Mouse (Mus musculus) brown adipose tissue, adult 24 weeks (tissue): ENCODE data around the gene Atat1. TPM values are rescaled to one million over a fixed set of nuclear protein-coding genes. Genes with fewer than 3 reads are reported as not detected.
A peak's percentile ranks its signal among the peaks of the same experiment; 100 is the strongest.
"Not testable (repeated sequence)": the region's sequence is repeated elsewhere in the genome, so short reads cannot be mapped to it uniquely, and the experiment has no call there.

Experiments used
- H3K27ac ChIP-seq: fragments of 200-500 bp; replicated peaks from 2 replicates; pipeline ENCODE4 v1.5.1; 2012; ENCODE audit warnings: low read depth, mild to moderate bottlenecking, low read length
- H3K4me1 ChIP-seq: fragments of 200-500 bp; 2 replicates; pipeline ENCODE4 v1.6.1; 2012; ENCODE audit warnings: low read length, mixed read lengths; ENCODE audit not compliant: control insufficient read depth, insufficient read depth, insufficient read length
- H3K4me3 ChIP-seq: fragments of 200-500 bp; 2 replicates; pipeline ENCODE4 v1.5.1; 2012; ENCODE audit warnings: low read depth, mild to moderate bottlenecking, low read length, moderate library complexity; ENCODE audit not compliant: insufficient read depth
- polyA plus RNA-seq: library from polyadenylated mRNA; stranded (reverse); fragments of >200 nt; gene quantifications from 2 replicates; pipeline ENCODE4 v1.2.4, GENCODE M21; 2012; ENCODE audit not compliant: missing spikeins, insufficient read depth, insufficient read length

Gene Atat1
- polyA plus RNA-seq: 19.1 and 42.2 TPM in 2 replicates

DNA sequence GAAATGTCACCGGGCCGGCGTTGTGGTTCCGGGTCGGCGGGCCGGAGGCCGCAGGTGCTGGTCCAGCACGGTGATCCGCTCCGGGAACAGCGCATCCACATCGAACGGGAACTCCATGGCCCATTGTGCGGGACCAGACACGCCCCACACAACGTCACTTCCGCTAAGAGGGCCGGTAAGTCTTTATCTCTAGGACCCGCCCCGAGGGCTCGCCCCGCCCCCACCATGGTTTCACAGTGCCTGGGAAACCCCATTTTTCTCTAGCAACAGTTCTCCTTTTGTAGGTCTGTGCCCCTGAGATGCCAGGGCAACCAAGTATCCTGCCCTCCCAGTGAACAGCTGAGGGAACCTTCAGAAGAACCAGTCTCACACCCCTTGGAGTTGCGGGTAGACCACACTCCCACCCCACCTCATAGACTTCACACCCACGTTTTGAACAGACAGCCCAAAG, at the start of gene Atat1:
Gene Atat1 (minus strand): TSS at position 157 of the 451 bp plus-strand sequence.
- peak within 1 kb of the TSS; percentile 70 for H3K27ac ChIP-seq
- peak within 1 kb of the TSS; percentile 79 for H3K4me3 ChIP-seq
- peaks cover 3% of the 10 kb centered on the region; the same call in 1 of the 2 replicates for H3K4me1 ChIP-seq

DNA sequence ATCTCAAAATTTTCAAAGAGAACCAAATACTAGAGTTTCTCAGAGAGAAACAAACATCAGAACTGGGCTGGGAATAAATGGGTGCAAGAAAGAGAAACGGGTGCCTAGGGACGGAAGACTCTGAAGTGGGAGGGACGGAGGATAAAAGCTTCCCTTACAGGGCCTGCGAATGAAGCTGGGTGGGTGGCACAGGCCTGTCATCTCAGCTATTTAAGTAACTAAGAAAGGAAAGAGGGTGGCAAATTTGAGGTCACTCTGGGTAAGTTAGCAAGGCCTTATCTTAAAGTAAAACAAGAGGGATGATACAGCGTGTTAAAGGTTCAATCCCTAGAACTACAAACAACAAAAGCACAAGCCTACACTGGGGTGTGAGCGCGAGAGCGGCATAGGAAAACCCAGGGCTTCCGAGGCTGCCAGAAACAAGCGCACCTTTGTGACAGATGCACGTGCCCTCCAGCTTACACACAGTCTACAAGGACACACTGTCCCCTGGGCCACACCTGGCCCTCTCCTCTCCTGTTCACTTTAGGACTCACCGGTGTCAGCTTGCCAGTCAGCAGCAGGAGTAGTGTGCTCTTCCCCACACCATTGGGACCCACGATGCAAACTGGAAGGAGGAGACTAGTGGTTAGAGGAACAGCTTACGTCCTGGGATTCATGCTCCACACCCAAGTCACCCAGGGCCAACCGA, 48.8 kb upstream of the Atat1 start:
- Histone ChIP-seq H3K27ac (no peak overlapping the region), H3K4me1 (no peaks in the 10 kb centered on the region), H3K4me3 (no peak overlapping the region)

GRCm38 (mm10) chr17:35954665-35955064, 44.8 kb upstream of the Atat1 start:
- Histone ChIP-seq H3K4me3 (no peak overlapping the region), H3K4me1 (no peaks in the 10 kb centered on the region), H3K27ac (no peak overlapping the region)

- H3K4me1 ChIP-seq, H3K4me3 ChIP-seq, H3K27ac ChIP-seq: not testable (repeated sequence)
These were observed 42.7 kb upstream of the Atat1 start for GRCm38 (mm10) chr17:35952559-35952958.

DNA sequence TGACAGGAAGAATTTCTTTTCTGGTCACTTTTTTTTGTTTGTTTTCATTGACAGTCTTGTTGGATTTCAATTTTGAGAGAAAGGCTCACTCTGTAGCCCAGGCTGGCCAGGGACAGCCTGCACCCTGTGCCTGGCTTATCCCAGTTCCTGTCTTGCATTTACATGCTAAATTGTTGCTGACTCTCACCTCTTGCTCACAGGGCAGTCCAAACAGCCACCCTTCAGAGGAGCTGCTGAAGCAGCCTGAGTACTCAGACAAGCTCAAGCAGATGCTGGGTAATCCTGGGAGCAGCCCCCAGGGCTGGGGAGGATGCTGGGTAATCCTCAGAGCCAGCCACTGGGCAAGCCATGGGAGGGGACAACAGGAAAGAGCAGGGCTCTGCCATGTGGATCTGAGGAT, 41.1 kb upstream of the Atat1 start:
- not testable (repeated sequence) for H3K27ac ChIP-seq, H3K4me1 ChIP-seq, H3K4me3 ChIP-seq

DNA sequence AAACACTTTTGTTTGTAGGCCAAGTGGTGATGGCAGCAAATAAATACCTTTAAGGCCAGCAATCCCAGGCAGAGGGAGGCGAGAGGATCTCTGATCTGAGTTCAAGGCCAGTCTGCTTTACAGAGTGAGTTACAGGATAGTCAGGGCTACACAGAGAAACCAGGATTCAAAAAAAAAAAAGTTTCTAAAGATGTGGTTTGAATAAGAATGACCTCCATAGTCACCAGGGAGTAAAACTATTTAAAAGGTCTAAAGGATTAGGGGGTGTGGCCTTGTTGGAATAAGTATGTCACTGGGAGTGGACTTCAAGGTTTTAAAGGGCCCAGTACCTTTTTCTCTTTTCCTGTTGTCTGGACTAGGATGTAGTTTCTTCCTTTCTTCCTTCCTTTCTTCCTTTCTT, 30.1 kb upstream of the Atat1 start:
- no peak overlapping the region for H3K4me3 ChIP-seq
- H3K27ac ChIP-seq: no peak overlapping the region
- no peaks in the 10 kb centered on the region for H3K4me1 ChIP-seq

DNA sequence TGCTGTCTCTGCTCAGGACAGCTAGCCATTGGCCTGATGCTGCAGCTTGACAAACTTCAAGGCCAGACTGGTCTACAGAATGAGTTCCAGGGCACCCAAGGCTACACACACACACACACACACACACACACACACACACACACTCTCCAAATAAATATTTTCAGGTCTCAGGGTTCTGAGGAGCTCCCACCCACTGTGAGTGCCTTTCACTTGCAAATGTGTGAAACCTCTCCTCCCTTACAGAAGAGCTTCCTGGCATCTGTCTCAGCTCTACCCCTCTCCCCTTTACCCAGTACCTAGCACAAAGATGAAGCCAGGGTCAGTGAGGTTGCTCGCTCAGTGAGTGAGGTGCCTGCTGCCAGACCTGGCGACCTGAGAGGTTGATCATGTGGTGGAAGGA, 29.2 kb upstream of the Atat1 start:
- Histone ChIP-seq H3K4me1 (no peaks in the 10 kb centered on the region), H3K27ac (no peak overlapping the region), H3K4me3 (no peak overlapping the region)

GRCm38 (mm10) chr17:35937700-35938348, 27.9 kb upstream of the Atat1 start:
- Histone ChIP-seq H3K27ac (no peak overlapping the region), H3K4me3 (no peak overlapping the region), H3K4me1 (no peaks in the 10 kb centered on the region)

GRCm38 (mm10) chr17:35935763-35936162, 25.9 kb upstream of the Atat1 start:
- not testable (repeated sequence) for H3K4me3 ChIP-seq

GRCm38 (mm10) chr17:35932608-35933007, 22.7 kb upstream of the Atat1 start:
- Histone ChIP-seq H3K4me3 (no peak overlapping the region), H3K4me1 (no peaks in the 10 kb centered on the region), H3K27ac (no peak overlapping the region)

More at GRCm38 (mm10) chr17:35935763-35936162, 25.9 kb upstream of the Atat1 start:
- not testable (repeated sequence) for H3K4me1 ChIP-seq, H3K27ac ChIP-seq

DNA sequence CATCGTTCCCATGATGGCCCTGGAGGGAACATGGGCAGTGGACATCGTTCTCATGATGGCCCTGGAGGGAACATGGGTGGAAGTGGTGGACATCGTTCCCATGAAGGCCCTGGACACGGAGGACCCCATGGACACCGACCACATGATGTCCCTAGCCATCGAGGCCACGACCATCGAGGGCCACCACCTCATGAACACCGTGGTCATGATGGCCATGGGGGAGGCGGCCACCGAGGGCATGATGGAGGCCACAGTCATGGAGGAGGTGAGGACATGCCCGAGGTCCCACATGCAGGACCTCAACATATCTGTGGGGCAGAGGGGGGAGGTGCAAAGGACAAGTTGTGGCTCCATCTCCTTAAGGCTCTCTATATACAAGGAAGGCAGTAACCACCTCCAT, 20.8 kb upstream of the Atat1 start:
- Histone ChIP-seq H3K4me1 (no peaks in the 10 kb centered on the region), H3K4me3 (no peak overlapping the region), H3K27ac (no peak overlapping the region)

DNA sequence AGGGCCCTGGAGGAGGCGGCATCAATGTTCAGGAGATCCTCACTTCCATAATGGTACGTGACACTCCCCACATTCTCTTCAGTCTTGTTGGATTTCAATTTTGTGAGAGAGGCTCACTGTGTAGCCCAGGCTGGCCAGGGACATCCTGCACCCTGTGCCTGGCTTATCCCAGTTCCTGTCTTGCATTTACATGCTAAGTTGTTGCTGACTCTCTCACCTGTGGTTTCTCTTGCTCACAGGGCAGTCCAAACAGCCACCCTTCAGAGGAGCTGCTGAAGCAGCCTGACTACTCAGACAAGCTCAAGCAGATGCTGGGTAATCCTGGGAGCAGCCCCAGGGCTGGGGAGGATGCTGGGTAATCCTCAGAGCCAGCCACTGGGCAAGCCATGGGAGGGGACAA, 19.7 kb upstream of the Atat1 start:
- H3K27ac ChIP-seq: no peak overlapping the region
- H3K4me3 ChIP-seq: no peak overlapping the region
- no peaks in the 10 kb centered on the region for H3K4me1 ChIP-seq

- H3K27ac ChIP-seq: no peak overlapping the region
- H3K4me1 ChIP-seq: no peaks in the 10 kb centered on the region
- H3K4me3 ChIP-seq: no peak overlapping the region
These were observed 17.6 kb upstream of the Atat1 start for GRCm38 (mm10) chr17:35927471-35927870.

DNA sequence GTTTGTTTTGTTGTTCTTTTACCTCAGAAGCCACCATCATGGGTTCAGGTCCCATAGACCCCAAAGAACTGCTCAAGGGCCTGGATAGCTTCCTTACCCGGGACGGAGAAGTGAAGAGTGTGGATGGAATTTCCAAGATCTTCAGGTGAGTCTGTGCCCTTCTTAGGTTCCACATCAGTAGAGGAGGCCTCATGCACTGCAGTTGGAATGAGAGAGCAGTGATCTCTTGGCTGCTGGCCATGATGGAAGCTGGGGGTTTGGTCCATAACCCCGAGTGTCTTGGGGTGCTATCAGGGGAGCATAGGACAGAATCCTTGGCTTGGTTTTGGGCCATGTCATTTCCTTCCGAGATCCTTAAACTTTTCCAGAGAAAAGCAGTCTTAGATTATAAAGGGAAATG, 13.4 kb upstream of the Atat1 start:
- H3K4me1 ChIP-seq: no peaks in the 10 kb centered on the region; the same call in 1 of the 2 replicates
- no peak overlapping the region for H3K4me3 ChIP-seq
- H3K27ac ChIP-seq: no peak overlapping the region

GRCm38 (mm10) chr17:35922566-35922965, 12.7 kb upstream of the Atat1 start:
- Histone ChIP-seq H3K27ac (no peak overlapping the region), H3K4me1 (no peaks in the 10 kb centered on the region; the same call in 1 of the 2 replicates), H3K4me3 (no peak overlapping the region)

DNA sequence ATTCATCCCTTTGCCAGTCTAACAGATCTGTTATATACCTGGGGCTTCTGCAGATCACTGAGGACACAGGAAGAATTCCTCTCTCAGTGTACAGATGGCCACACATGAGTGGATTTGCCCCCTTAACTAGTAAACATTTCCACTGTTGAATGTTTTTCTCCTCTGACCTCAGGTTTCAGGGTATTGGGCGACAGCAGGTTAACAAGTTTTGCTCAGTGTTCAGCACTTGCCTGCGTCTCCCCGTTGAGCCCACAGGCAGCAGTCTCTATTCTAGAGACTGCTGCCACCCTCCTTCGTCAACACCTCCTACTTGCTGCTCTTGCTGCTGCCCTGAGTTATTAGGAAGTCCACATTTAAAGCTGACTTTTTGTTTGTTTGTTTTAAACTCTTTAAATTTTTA, 11.8 kb upstream of the Atat1 start:
- Histone ChIP-seq H3K4me1 (no peaks in the 10 kb centered on the region; the same call in 1 of the 2 replicates), H3K4me3 (no peak overlapping the region), H3K27ac (no peak overlapping the region; the same call in 1 of the 2 replicates)
